Mouse (Mus musculus): Measurements from ENCODE around the gene Cabin1.

DNA sequence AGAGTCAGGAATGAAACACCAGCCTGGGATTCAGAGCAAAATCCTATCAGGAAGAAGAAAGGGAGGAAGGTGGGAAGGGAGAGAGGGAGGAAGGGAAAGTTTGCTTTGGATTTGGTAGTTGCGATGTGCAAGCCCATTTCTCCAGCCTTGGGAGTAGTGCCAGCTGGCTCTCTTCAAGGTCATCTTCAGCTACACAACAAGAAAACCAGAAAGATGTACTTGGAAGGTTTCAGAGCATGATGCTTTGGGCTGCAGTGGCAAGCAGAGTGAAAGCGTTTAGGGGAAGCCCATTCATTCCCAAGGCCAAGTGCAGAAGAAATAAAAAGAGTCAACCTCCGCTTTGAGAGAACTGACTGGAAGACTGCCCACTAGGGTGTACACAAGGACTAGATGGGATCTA is 136.7 kb downstream of the Cabin1 start:
- TF ChIP-seq CTCF (IDR thresholded peaks at IDR 0.05; ENCODE audit: borderline replicate concordance, control insufficient read depth, extremely low read depth, insufficient read depth, low read length, poor library complexity) (no peak), POLR2A (IDR thresholded peaks at IDR 0.05; ENCODE audit: control insufficient read depth, extremely low read depth, insufficient read depth, low read length, poor library complexity) (no peak)

Measured in thymus, adult 2 months (tissue).